Mouse (Mus musculus) spleen, adult 18-20 months (tissue): ENCODE data around the gene Elovl6.

Experiments
- DNase-seq, 2 experiments: peaks; one replicate each; pipeline ENCODE4 v3.0.0; 2022; ENCODE audit warnings: mixed read lengths in 2 of 2

Elovl6 gene

GRCm38 (mm10) chr3:129543376-129543775, 11.2 kb downstream of the Elovl6 start:
- DNase-seq: no peak

GRCm38 (mm10) chr3:129544217-129544616, 12.1 kb downstream of the Elovl6 start:
- no peak for DNase-seq

- no peak for DNase-seq
These were observed 13.1 kb downstream of the Elovl6 start for GRCm38 (mm10) chr3:129545228-129545627.

GRCm38 (mm10) chr3:129545801-129546200, 13.6 kb downstream of the Elovl6 start:
- DNase-seq: no peak

- DNase-seq: no peak
These were observed 15.8 kb downstream of the Elovl6 start for GRCm38 (mm10) chr3:129547837-129548435.

- DNase-seq: no peak
These were observed 16.6 kb downstream of the Elovl6 start for GRCm38 (mm10) chr3:129548760-129549159.

GRCm38 (mm10) chr3:129549546-129549945, 17.4 kb downstream of the Elovl6 start:
- no peak for DNase-seq

GRCm38 (mm10) chr3:129551581-129552290, 19.6 kb downstream of the Elovl6 start:
- DNase-seq: no peak

GRCm38 (mm10) chr3:129552370-129552769, 20.2 kb downstream of the Elovl6 start:
- DNase-seq: no peak

GRCm38 (mm10) chr3:129553173-129553572, 21.0 kb downstream of the Elovl6 start:
- DNase-seq: peak; percentile 55 to 59

GRCm38 (mm10) chr3:129553661-129554060, 21.5 kb downstream of the Elovl6 start:
- no peak for DNase-seq

- no peak for DNase-seq
These were observed 22.3 kb downstream of the Elovl6 start for GRCm38 (mm10) chr3:129554436-129554835.

- no peak for DNase-seq
These were observed 24.9 kb downstream of the Elovl6 start for GRCm38 (mm10) chr3:129557048-129557447.

GRCm38 (mm10) chr3:129557566-129557965, 25.4 kb downstream of the Elovl6 start:
- no peak for DNase-seq

- DNase-seq: no peak
These were observed 26.1 kb downstream of the Elovl6 start for GRCm38 (mm10) chr3:129558016-129558955.

- DNase-seq: no peak
These were observed 27.9 kb downstream of the Elovl6 start for GRCm38 (mm10) chr3:129560068-129560467.

- DNase-seq: no peak
These were observed 28.9 kb downstream of the Elovl6 start for GRCm38 (mm10) chr3:129561011-129561410.

- DNase-seq: no peak
These were observed 29.7 kb downstream of the Elovl6 start for GRCm38 (mm10) chr3:129561853-129562252.

GRCm38 (mm10) chr3:129562411-129562810, 30.3 kb downstream of the Elovl6 start:
- no peak for DNase-seq

- DNase-seq: no peak
These were observed 31.7 kb downstream of the Elovl6 start for GRCm38 (mm10) chr3:129563807-129564206.

GRCm38 (mm10) chr3:129564852-129565251, 32.7 kb downstream of the Elovl6 start:
- no peak for DNase-seq

- DNase-seq: no peak
These were observed 33.3 kb downstream of the Elovl6 start for GRCm38 (mm10) chr3:129565458-129565857.

- DNase-seq: no peak
These were observed 33.9 kb downstream of the Elovl6 start for GRCm38 (mm10) chr3:129566013-129566412.
